Mouse (Mus musculus) neural tube, embryonic 13.5 days (tissue): ENCODE data around the gene Ppp4r1. TPM values are rescaled to one million over a fixed set of nuclear protein-coding genes. Genes with fewer than 3 reads are reported as not detected.

Source experiments
- ATAC-seq: fragments of 200-750 bp; cut with Nextera tagmentation; 2 replicates; pipeline ENCODE4 v1.8.0; 2017; ENCODE audit warnings: low read depth, mild to moderate bottlenecking, moderate TSS enrichment, moderate library complexity
- H3K27ac ChIP-seq: fragments of 300-500 bp; sonication (generic); replicated peaks from 2 replicates; pipeline ENCODE4 v1.5.1; 2015; ENCODE audit warnings: moderate library complexity, mild to moderate bottlenecking, inconsistent platforms
- H3K27me3 ChIP-seq: fragments of 300-500 bp; sonication (generic); 2 replicates; pipeline ENCODE4 v1.6.1; 2015; ENCODE audit warnings: mild to moderate bottlenecking, inconsistent platforms
- H3K36me3 ChIP-seq: fragments of 300-500 bp; sonication (generic); 2 replicates; pipeline ENCODE4 v1.6.1; 2015; ENCODE audit warnings: mild to moderate bottlenecking, inconsistent platforms
- H3K4me1 ChIP-seq: fragments of 300-500 bp; sonication (generic); replicated peaks from 2 replicates; pipeline ENCODE4 v1.6.1; 2015; ENCODE audit warnings: inconsistent platforms
- H3K4me2 ChIP-seq: fragments of 300-500 bp; sonication (generic); 2 replicates; pipeline ENCODE4 v1.6.1; 2015; ENCODE audit warnings: inconsistent platforms, mild to moderate bottlenecking, moderate library complexity
- H3K4me3 ChIP-seq: fragments of 300-500 bp; sonication (generic); 2 replicates; pipeline ENCODE4 v1.5.1; 2015; ENCODE audit warnings: mild to moderate bottlenecking, inconsistent platforms
- H3K9ac ChIP-seq: fragments of 300-500 bp; sonication (generic); 2 replicates; pipeline ENCODE4 v1.6.1; 2015; ENCODE audit warnings: moderate library complexity, mild to moderate bottlenecking, inconsistent platforms
- H3K9me3 ChIP-seq: fragments of 300-500 bp; sonication (generic); 2 replicates; pipeline ENCODE4 v1.6.1; 2016; ENCODE audit warnings: inconsistent platforms
- WGBS: fragments of 180-500 bp; shearing (Covaris S2); methylation state at CpG from one replicate; pipeline ENCODE4 v1.1.7; 2015; 5-methylcytosine and 5-hydroxymethylcytosine counted together
- polyA plus RNA-seq: library from polyadenylated mRNA; unstranded; fragments of >200 nt; fragmentation: Nextera tagmentation; extraction: Ambion mirVana; gene quantifications from 2 replicates; pipeline ENCODE4 v1.2.1, GENCODE M21; 2015

Gene Ppp4r1
- polyA plus RNA-seq, 1 experiment from 2014 or later: 44.7 TPM

GRCm38 (mm10) chr17:65870146-65870545 is 87.8 kb downstream of the Ppp4r1 start:
- H3K4me1 ChIP-seq: peaks cover 16% of the 10 kb centered on the region
- H3K9ac ChIP-seq: no peak overlapping the region
- H3K27ac ChIP-seq: no peak overlapping the region
- no peaks in the 10 kb centered on the region for H3K9me3 ChIP-seq
- no peak overlapping the region for H3K4me2 ChIP-seq
- H3K4me3 ChIP-seq: no peak overlapping the region
- 43% methylated on average over 4 of the region's 4 CpGs for WGBS
- H3K27me3 ChIP-seq: no peaks in the 10 kb centered on the region
- peaks cover 16% of the 10 kb centered on the region for H3K36me3 ChIP-seq
- no peak for ATAC-seq

DNA sequence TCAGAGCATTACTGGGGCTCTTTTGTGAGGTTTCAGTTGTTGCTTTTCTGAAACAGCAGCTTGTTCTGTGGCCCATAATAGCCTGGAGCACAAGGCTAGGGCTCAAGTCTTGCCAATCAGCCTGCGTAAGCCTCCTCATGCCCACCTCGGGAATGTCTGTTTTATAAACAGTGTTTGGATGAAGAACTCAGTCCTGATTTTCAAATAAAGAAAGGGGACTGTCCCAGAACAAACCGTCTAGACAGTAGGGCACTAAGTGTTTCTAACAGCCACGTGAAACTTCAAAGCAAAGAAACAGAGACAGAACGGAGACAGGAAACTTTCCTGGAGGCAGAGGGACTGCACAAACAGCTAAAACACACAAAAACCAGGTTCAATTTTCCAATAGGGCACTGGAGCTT is 89.3 kb downstream of the Ppp4r1 start:
- Histone ChIP-seq H3K4me3 (no peak overlapping the region), H3K36me3 (peaks cover 8% of the 10 kb centered on the region), H3K27ac (peak overlapping the region; percentile 14), H3K4me2 (no peak overlapping the region), H3K9me3 (no peaks in the 10 kb centered on the region), H3K4me1 (peaks cover 16% of the 10 kb centered on the region), H3K27me3 (no peaks in the 10 kb centered on the region), H3K9ac (no peak overlapping the region)
- ATAC-seq: no peak
- WGBS: 58% methylated on average over 5 of the region's 5 CpGs

DNA sequence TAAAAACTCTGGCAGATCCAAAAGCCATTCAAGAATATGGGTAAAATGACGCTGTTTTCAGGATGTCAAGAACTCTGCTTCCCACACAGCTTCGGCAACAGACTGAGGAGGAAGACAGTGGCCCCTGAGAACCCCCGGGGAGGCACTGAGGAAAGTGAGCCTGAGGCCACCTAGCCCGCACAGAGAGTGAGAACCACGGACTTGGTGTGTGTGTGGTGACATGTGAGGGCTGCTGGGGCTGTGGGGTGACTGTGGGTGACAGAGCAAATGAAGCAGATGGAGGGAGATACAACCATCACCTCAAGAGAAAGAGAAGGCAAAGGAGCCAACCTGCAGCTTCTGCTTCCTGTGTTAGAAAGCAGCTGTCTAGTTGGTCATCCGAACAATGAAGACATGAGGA is 89.7 kb downstream of the Ppp4r1 start:
- Histone ChIP-seq H3K27ac (peak overlapping the region; percentile 14), H3K4me2 (no peak overlapping the region), H3K27me3 (no peaks in the 10 kb centered on the region), H3K9me3 (no peaks in the 10 kb centered on the region), H3K4me3 (no peak overlapping the region), H3K9ac (no peak overlapping the region), H3K4me1 (peaks cover 16% of the 10 kb centered on the region), H3K36me3 (peaks cover 6% of the 10 kb centered on the region)
- ATAC-seq: no peak
- 65% methylated on average over 6 of the region's 6 CpGs for WGBS

DNA sequence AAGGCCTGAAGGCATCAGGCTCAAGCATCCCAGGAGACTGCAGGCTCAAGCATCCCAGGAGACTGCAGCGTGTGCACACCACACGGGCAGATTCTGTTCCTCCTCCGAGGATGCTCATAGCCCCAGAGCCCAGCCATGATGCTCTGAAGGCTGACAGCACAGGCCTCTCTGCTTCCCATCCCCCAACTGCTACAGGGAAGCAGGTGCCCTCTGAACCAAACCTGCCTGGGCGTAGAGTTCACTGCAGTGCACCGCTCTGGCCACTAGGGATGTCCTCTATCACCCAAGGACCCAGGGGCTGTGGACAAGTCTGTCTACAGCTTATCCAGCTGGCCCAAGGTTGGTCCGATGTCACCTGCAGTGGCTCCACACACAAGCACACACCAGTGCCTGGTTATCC is 90.3 kb downstream of the Ppp4r1 start:
- H3K4me1 ChIP-seq: peaks cover 16% of the 10 kb centered on the region
- peak overlapping the region; percentile 14; the same call in 1 of the 2 replicates for H3K27ac ChIP-seq
- no peak overlapping the region for H3K4me3 ChIP-seq
- ATAC-seq: 0 out of 2 replicates have a peak, but pooled peaks have one; percentile 25
- no peaks in the 10 kb centered on the region for H3K36me3 ChIP-seq
- H3K9ac ChIP-seq: no peak overlapping the region
- no peaks in the 10 kb centered on the region for H3K27me3 ChIP-seq
- 39% methylated on average over 6 of the region's 6 CpGs for WGBS
- H3K4me2 ChIP-seq: no peak overlapping the region
- H3K9me3 ChIP-seq: no peaks in the 10 kb centered on the region

GRCm38 (mm10) chr17:65873156-65873555 is 90.8 kb downstream of the Ppp4r1 start:
- Histone ChIP-seq H3K4me3 (no peak overlapping the region), H3K9ac (no peak overlapping the region), H3K36me3 (0 out of 2 replicates have a peak, but pooled peaks cover 3% of the 10 kb centered on the region), H3K27me3 (no peaks in the 10 kb centered on the region), H3K9me3 (no peaks in the 10 kb centered on the region), H3K4me2 (no peak overlapping the region), H3K27ac (no peak overlapping the region), H3K4me1 (peaks cover 16% of the 10 kb centered on the region)
- 80% methylated on average over 4 of the region's 4 CpGs for WGBS
- ATAC-seq: no peak

GRCm38 (mm10) chr17:65873834-65874233 is 91.5 kb downstream of the Ppp4r1 start:
- Histone ChIP-seq H3K4me1 (peaks cover 16% of the 10 kb centered on the region), H3K4me3 (no peak overlapping the region), H3K36me3 (0 out of 2 replicates have a peak, but pooled peaks cover 3% of the 10 kb centered on the region), H3K9ac (no peak overlapping the region), H3K9me3 (no peaks in the 10 kb centered on the region), H3K27ac (no peak overlapping the region), H3K27me3 (no peaks in the 10 kb centered on the region), H3K4me2 (no peak overlapping the region)
- 95% methylated on average over 11 of the region's 11 CpGs for WGBS
- no peak for ATAC-seq

- Histone ChIP-seq H3K36me3 (0 out of 2 replicates have a peak, but pooled peaks cover 3% of the 10 kb centered on the region), H3K9me3 (no peaks in the 10 kb centered on the region), H3K4me1 (peaks cover 13% of the 10 kb centered on the region), H3K27me3 (no peaks in the 10 kb centered on the region), H3K4me2 (no peak overlapping the region), H3K9ac (no peak overlapping the region), H3K27ac (no peak overlapping the region), H3K4me3 (no peak overlapping the region)
- no peak for ATAC-seq
- 66% methylated on average over 6 of the region's 6 CpGs for WGBS
Measured at GRCm38 (mm10) chr17:65877026-65877425, 94.7 kb downstream of the Ppp4r1 start.

DNA sequence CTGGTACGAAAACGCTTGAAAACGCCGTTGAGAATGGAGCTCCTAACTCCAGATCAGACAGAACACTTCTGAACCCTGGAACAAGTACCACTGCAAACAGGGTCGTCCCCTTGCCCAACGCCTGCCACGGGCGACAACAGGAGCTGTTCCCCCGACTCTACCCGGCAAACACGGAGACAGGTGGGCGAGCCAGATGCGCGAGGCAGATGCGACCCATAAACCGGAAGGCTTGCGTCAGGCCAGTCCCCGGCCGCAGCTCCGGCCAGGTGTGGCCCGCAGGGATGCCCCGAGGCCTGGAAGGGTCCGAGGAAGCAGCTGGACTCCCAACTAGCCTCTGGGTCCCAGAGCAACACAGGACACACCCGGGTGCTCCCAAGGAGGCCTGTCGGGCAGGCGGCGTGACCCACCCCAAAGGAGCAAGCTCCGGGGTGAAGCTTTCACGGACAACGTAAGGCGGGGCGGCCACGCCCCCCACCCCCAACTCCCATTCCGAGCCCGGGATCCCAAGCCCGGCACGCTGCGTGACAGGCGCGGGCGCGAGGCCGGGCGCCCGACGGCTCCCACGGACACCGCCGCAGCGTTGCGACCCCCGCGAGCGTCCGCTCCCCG is 101.8 kb downstream of the Ppp4r1 start:
- H3K4me2 ChIP-seq: peak overlapping the region; percentile 98
- no peaks in the 10 kb centered on the region for H3K9me3 ChIP-seq
- peak overlapping the region; percentile 98 for H3K27ac ChIP-seq
- WGBS: under 1% methylated on average over 55 of the region's 56 CpGs
- H3K36me3 ChIP-seq: no peaks in the 10 kb centered on the region
- H3K9ac ChIP-seq: peak overlapping the region; percentile 94
- H3K4me1 ChIP-seq: peaks cover 36% of the 10 kb centered on the region
- H3K27me3 ChIP-seq: no peaks in the 10 kb centered on the region
- ATAC-seq: peak; percentile 41
- peak overlapping the region; percentile 98 for H3K4me3 ChIP-seq

DNA sequence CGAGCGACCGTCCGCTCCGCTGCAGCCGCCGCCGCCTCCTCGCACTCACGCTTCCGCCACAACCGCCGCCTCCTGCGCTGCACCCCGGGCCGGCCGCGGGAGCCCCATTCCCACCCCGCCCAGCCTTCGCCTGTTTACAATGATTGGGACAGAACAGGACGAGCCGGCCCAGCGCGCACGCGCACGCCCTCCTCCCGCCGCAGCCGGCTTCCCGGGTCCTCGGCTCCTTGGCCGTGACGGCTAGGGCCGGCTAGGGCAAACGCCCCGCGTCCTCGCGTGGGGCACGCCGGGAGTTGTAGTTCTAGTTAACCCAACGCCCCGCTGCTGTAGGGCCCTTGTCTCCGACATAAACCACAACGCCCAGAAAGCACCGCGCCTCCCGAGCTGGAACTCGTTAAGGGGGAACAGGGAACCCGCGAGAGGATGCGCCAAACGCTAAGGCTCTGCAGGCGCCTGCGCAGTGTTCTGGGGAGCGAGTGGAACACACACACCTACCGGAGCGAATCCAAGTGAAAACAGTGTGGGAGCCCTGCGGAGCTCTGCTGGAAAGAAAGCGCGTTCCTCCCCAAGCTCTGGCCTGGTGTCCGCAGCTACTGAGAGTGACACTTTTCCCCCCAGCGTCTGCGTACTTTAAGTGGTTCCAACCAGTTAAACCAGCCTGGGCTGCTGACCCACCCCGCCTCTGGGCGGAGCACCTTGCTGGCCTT is 102.5 kb downstream of the Ppp4r1 start:
- peak overlapping the region; percentile 94 for H3K9ac ChIP-seq
- peak overlapping the region; percentile 98 for H3K4me2 ChIP-seq
- ATAC-seq: peak; percentile 99
- H3K4me3 ChIP-seq: peak overlapping the region; percentile 98
- H3K27ac ChIP-seq: peak overlapping the region; percentile 98
- whole genome bisulfite sequencing: under 1% methylated on average over 66 of the region's 67 CpGs
- no peaks in the 10 kb centered on the region for H3K36me3 ChIP-seq
- no peaks in the 10 kb centered on the region for H3K27me3 ChIP-seq
- H3K4me1 ChIP-seq: peaks cover 36% of the 10 kb centered on the region
- H3K9me3 ChIP-seq: no peaks in the 10 kb centered on the region

- H3K27ac ChIP-seq: peak overlapping the region; percentile 98
- H3K4me1 ChIP-seq: peaks cover 36% of the 10 kb centered on the region
- under 1% methylated on average over 11 of the region's 11 CpGs for WGBS
- peak overlapping the region; percentile 83 for H3K9ac ChIP-seq
- no peaks in the 10 kb centered on the region for H3K9me3 ChIP-seq
- H3K27me3 ChIP-seq: no peaks in the 10 kb centered on the region
- ATAC-seq: no peak
- no peaks in the 10 kb centered on the region for H3K36me3 ChIP-seq
- peak overlapping the region; percentile 98 for H3K4me3 ChIP-seq
- peak overlapping the region; percentile 74 for H3K4me2 ChIP-seq
Measured at GRCm38 (mm10) chr17:65885398-65885696, 103.0 kb downstream of the Ppp4r1 start.

- Histone ChIP-seq H3K4me2 (peak within 1 kb of the TSS; percentile 98), H3K27me3 (no peaks in the 10 kb centered on the region), H3K27ac (peak within 1 kb of the TSS; percentile 98), H3K4me3 (peak within 1 kb of the TSS; percentile 98), H3K9me3 (no peaks in the 10 kb centered on the region), H3K4me1 (peaks cover 36% of the 10 kb centered on the region), H3K9ac (peak within 1 kb of the TSS; percentile 94), H3K36me3 (no peaks in the 10 kb centered on the region)
- 5% methylated on average over 14 of the region's 14 CpGs for WGBS
- ATAC-seq: 0 out of 2 replicates have a peak, but pooled peaks have one; percentile 0
Measured at GRCm38 (mm10) chr17:65885697-65886529, 103.5 kb downstream of the Ppp4r1 start, which contains the start of gene Ralbp1. Ralbp1 (minus strand) TSS chr17:65885798.

DNA sequence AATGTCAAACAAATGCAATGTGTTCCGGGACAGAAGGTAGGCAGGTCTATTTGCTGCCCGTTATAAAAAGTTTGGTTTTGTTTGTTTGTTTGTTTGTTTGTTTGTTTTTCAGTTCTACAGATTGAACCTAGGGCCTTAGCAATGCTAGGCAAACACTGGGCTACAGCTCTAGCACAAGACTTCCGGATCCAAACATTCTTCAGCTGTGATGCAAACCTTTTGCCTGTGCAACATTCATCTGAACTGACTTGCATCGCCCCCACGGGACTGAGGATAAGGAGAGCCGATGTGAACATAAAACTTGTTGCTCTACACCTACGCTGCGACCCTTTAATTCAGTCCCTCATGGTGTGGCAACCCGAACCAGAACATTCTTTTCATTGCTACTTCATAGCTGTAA is 104.2 kb downstream of the Ppp4r1 start:
- Histone ChIP-seq H3K36me3 (no peaks in the 10 kb centered on the region), H3K9me3 (no peaks in the 10 kb centered on the region), H3K9ac (peak overlapping the region; percentile 83), H3K4me1 (peaks cover 36% of the 10 kb centered on the region), H3K4me2 (peak overlapping the region; percentile 74), H3K27me3 (no peaks in the 10 kb centered on the region), H3K4me3 (peak overlapping the region; percentile 98), H3K27ac (peak overlapping the region; percentile 98)
- ATAC-seq: no peak
- 72% methylated on average over 9 of the region's 9 CpGs for WGBS
